Mouse (Mus musculus) midbrain, embryonic 13.5 days (tissue): ENCODE data around the gene 4930519P11Rik. TPM values are rescaled to one million over a fixed set of nuclear protein-coding genes. Genes with fewer than 3 reads are reported as not detected.

Experiments
- ATAC-seq: fragments of 200-750 bp; cut with Nextera tagmentation; 2 replicates; pipeline ENCODE4 v1.8.0; 2017; ENCODE audit warnings: mild to moderate bottlenecking, moderate TSS enrichment, moderate library complexity
- H3K27ac ChIP-seq: fragments of 300-500 bp; sonication (generic); 2 replicates; pipeline ENCODE4 v1.5.1; 2015; ENCODE audit warnings: inconsistent platforms, mild to moderate bottlenecking, moderate library complexity
- H3K27me3 ChIP-seq: fragments of 300-500 bp; sonication (generic); 2 replicates; pipeline ENCODE4 v1.6.1; 2015; ENCODE audit warnings: mild to moderate bottlenecking, inconsistent platforms
- H3K36me3 ChIP-seq: fragments of 300-500 bp; sonication (generic); 2 replicates; pipeline ENCODE4 v1.6.1; 2015; ENCODE audit warnings: mild to moderate bottlenecking, inconsistent platforms
- H3K4me1 ChIP-seq: fragments of 300-500 bp; sonication (generic); replicated peaks from 2 replicates; pipeline ENCODE4 v1.6.1; 2015; ENCODE audit warnings: inconsistent platforms
- H3K4me2 ChIP-seq: fragments of 300-500 bp; sonication (generic); replicated peaks from 2 replicates; pipeline ENCODE4 v1.6.1; 2015; ENCODE audit warnings: moderate library complexity, mild to moderate bottlenecking, inconsistent platforms
- H3K4me3 ChIP-seq: fragments of 300-500 bp; sonication (generic); replicated peaks from 2 replicates; pipeline ENCODE4 v1.5.1; 2015; ENCODE audit warnings: mild to moderate bottlenecking, inconsistent platforms
- H3K9ac ChIP-seq: fragments of 300-500 bp; sonication (generic); replicated peaks from 2 replicates; pipeline ENCODE4 v1.6.1; 2015; ENCODE audit warnings: mild to moderate bottlenecking, inconsistent platforms
- H3K9me3 ChIP-seq: fragments of 300-500 bp; sonication (generic); 2 replicates; pipeline ENCODE4 v1.6.1; 2016; ENCODE audit warnings: mild to moderate bottlenecking, inconsistent platforms
- WGBS: fragments of 180-500 bp; shearing (Covaris S2); methylation state at CpG from one replicate; pipeline ENCODE4 v1.1.7; 2015; 5-methylcytosine and 5-hydroxymethylcytosine counted together
- polyA plus RNA-seq: library from polyadenylated mRNA; unstranded; fragments of >200 nt; fragmentation: Nextera tagmentation; extraction: Ambion mirVana; gene quantifications from 2 replicates; pipeline ENCODE4 v1.2.1, GENCODE M21; 2015

The 4930519P11Rik gene
- polyA plus RNA-seq, 1 experiment from 2014 or later, result 0.96 TPM

GRCm38 (mm10) chr2:154646634-154647033 lies 33.4 kb upstream of the 4930519P11Rik start:
- H3K9me3 ChIP-seq, result no peaks in the 10 kb centered on the region
- WGBS, result 82% methylated on average over 5 of the region's 5 CpGs
- 0 out of 2 replicates have a peak, but pooled peaks cover 3% of the 10 kb centered on the region for H3K4me1 ChIP-seq
- ATAC-seq, result no peak
- H3K4me2 ChIP-seq, result no peak overlapping the region
- H3K9ac ChIP-seq, result no peak overlapping the region
- no peak overlapping the region for H3K27ac ChIP-seq
- H3K27me3 ChIP-seq, result no peaks in the 10 kb centered on the region
- peaks cover 47% of the 10 kb centered on the region for H3K36me3 ChIP-seq
- no peak overlapping the region for H3K4me3 ChIP-seq

GRCm38 (mm10) chr2:154642712-154643385 lies 29.6 kb upstream of the 4930519P11Rik start:
- H3K4me1 ChIP-seq, result no peaks in the 10 kb centered on the region
- H3K27me3 ChIP-seq, result no peaks in the 10 kb centered on the region
- H3K36me3 ChIP-seq, result peaks cover 73% of the 10 kb centered on the region
- no peak overlapping the region for H3K27ac ChIP-seq
- no peak for ATAC-seq
- 91% methylated on average over 6 of the region's 6 CpGs for WGBS
- H3K4me2 ChIP-seq, result no peak overlapping the region
- H3K9me3 ChIP-seq, result peaks cover 7% of the 10 kb centered on the region
- H3K4me3 ChIP-seq, result no peak overlapping the region
- H3K9ac ChIP-seq, result no peak overlapping the region

DNA sequence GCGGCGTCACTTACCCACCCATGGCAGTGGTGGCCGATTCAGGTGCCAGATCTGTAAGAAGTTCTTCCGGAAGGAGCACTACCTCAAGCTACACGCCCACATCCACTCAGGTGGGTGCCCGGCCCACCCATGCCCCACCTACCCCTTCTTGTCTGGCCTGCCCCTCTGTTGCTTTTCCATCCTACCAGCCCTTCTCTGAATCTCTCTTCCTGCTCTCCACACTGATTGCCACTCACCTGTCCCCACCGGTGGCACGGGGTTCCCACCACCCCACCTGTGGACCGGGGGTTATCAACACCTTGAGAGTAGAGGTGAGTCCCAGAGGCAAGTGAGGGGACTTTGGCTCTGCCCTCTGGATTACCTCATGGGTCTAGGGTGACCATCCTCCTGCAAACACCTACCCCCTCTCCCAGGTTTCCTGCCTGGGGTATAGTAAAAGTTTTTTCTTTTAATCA lies 28.8 kb upstream of the 4930519P11Rik start:
- no peak overlapping the region for H3K27ac ChIP-seq
- peaks cover 81% of the 10 kb centered on the region for H3K36me3 ChIP-seq
- H3K9ac ChIP-seq, result no peak overlapping the region
- WGBS, result 98% methylated on average over 9 of the region's 9 CpGs
- H3K4me2 ChIP-seq, result no peak overlapping the region
- ATAC-seq, result no peak
- H3K4me3 ChIP-seq, result no peak overlapping the region
- peaks cover 7% of the 10 kb centered on the region for H3K9me3 ChIP-seq
- no peaks in the 10 kb centered on the region for H3K27me3 ChIP-seq
- H3K4me1 ChIP-seq, result no peaks in the 10 kb centered on the region

GRCm38 (mm10) chr2:154641176-154641575 lies 27.9 kb upstream of the 4930519P11Rik start:
- H3K27me3 ChIP-seq, result no peaks in the 10 kb centered on the region
- 85% methylated on average over 8 of the region's 8 CpGs for WGBS
- no peak overlapping the region for H3K27ac ChIP-seq
- H3K4me3 ChIP-seq, result no peak overlapping the region
- ATAC-seq, result no peak
- H3K9ac ChIP-seq, result no peak overlapping the region
- peaks cover 83% of the 10 kb centered on the region for H3K36me3 ChIP-seq
- H3K4me2 ChIP-seq, result no peak overlapping the region
- no peaks in the 10 kb centered on the region for H3K4me1 ChIP-seq
- peaks cover 7% of the 10 kb centered on the region for H3K9me3 ChIP-seq

GRCm38 (mm10) chr2:154639115-154639514 lies 25.9 kb upstream of the 4930519P11Rik start:
- Histone ChIP-seq H3K36me3 (peaks cover 84% of the 10 kb centered on the region), H3K4me3 (no peak overlapping the region), H3K4me1 (no peaks in the 10 kb centered on the region), H3K9ac (no peak overlapping the region), H3K9me3 (peaks cover 7% of the 10 kb centered on the region), H3K27ac (no peak overlapping the region), H3K27me3 (no peaks in the 10 kb centered on the region), H3K4me2 (no peak overlapping the region)
- ATAC-seq, result no peak
- WGBS, result 95% methylated on average over 4 of the region's 4 CpGs

GRCm38 (mm10) chr2:154638521-154638920 lies 25.3 kb upstream of the 4930519P11Rik start:
- Histone ChIP-seq H3K9me3 (peaks cover 7% of the 10 kb centered on the region), H3K9ac (no peak overlapping the region), H3K4me1 (no peaks in the 10 kb centered on the region), H3K4me3 (no peak overlapping the region), H3K27me3 (no peaks in the 10 kb centered on the region), H3K27ac (no peak overlapping the region), H3K4me2 (no peak overlapping the region), H3K36me3 (peaks cover 82% of the 10 kb centered on the region)
- ATAC-seq, result no peak
- WGBS, result 98% methylated on average over 3 of the region's 3 CpGs

- WGBS, result 100% methylated on average over 2 of the region's 2 CpGs
- H3K4me3 ChIP-seq, result no peak overlapping the region
- no peak overlapping the region for H3K4me2 ChIP-seq
- no peak for ATAC-seq
- H3K9ac ChIP-seq, result no peak overlapping the region
- H3K36me3 ChIP-seq, result peaks cover 75% of the 10 kb centered on the region
- peaks cover 7% of the 10 kb centered on the region for H3K9me3 ChIP-seq
- no peaks in the 10 kb centered on the region for H3K4me1 ChIP-seq
- H3K27me3 ChIP-seq, result no peaks in the 10 kb centered on the region
- H3K27ac ChIP-seq, result no peak overlapping the region
These were observed 22.6 kb upstream of the 4930519P11Rik start for GRCm38 (mm10) chr2:154635826-154636225.

DNA sequence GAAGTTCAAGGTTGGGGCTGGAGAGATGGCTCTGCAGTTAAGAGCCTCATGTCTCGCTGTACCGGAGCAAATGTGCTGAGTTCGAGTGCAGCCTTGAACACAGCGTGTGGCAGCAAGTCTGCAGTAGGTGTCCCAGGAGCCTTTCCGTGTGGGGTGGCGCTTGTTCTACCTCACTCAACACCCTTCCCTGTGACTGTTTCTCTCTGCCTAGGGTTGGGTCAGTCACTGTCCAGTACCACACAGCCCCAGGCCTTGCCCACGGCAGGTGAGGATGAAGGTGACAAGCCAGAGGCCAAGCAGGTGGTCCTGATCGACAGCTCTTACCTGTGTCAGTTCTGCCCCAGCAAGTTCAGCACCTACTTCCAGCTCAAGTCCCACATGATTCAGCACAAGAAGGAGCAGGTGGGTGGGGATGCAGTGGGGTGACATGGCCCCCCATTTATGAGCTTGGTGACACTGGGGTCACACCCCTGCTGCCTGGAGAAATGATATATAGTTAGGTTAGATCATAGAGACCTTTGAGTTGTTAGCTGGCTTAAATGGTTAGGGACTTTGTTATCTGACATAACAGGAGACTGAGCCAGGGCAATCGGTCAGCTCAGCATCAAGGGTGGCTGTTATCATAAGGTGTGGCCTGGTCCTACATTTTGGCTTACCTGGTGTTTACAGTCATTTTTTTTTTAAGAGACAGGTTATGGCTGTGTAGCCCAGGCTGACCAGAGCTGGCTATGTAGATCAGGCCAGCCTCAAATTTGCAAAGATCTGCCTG lies 20.8 kb upstream of the 4930519P11Rik start:
- no peak overlapping the region for H3K9ac ChIP-seq
- WGBS, result 95% methylated on average over 9 of the region's 9 CpGs
- H3K27me3 ChIP-seq, result no peaks in the 10 kb centered on the region
- no peak overlapping the region for H3K4me3 ChIP-seq
- no peak for ATAC-seq
- peaks cover 7% of the 10 kb centered on the region for H3K9me3 ChIP-seq
- peaks cover 80% of the 10 kb centered on the region for H3K36me3 ChIP-seq
- no peak overlapping the region for H3K4me2 ChIP-seq
- no peaks in the 10 kb centered on the region for H3K4me1 ChIP-seq
- no peak overlapping the region for H3K27ac ChIP-seq

GRCm38 (mm10) chr2:154633039-154633742 lies 20.0 kb upstream of the 4930519P11Rik start:
- Histone ChIP-seq H3K27ac (no peak overlapping the region), H3K9ac (no peak overlapping the region), H3K9me3 (peaks cover 3% of the 10 kb centered on the region), H3K4me1 (no peaks in the 10 kb centered on the region), H3K4me2 (no peak overlapping the region), H3K27me3 (no peaks in the 10 kb centered on the region), H3K36me3 (peaks cover 80% of the 10 kb centered on the region), H3K4me3 (no peak overlapping the region)
- ATAC-seq, result no peak
- WGBS, result 86% methylated on average over 5 of the region's 5 CpGs

- ATAC-seq, result no peak
These were observed 19.1 kb upstream of the 4930519P11Rik start for GRCm38 (mm10) chr2:154632203-154632780.

DNA sequence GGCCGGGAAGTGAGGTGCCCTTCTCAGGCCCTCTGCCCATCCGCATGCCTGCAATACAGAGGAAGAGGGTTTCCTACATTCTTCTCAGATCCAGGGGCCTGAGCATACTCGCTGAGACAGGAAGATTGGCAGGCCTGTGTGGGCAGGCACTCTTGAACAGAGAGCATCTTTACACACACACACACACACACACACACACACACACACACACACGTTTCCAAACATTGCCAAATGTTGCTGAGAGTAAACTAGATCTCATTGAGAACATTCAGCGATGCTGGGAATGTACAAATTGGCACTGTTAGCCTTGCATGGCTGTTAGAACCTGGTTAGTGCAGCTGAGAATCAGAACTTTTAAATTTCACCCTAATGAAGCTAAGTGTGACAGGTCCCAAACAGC lies 17.3 kb upstream of the 4930519P11Rik start:
- Histone ChIP-seq H3K9me3 (no peaks in the 10 kb centered on the region), H3K4me3 (no peak overlapping the region), H3K9ac (no peak overlapping the region), H3K36me3 (peaks cover 75% of the 10 kb centered on the region), H3K4me2 (no peak overlapping the region), H3K27me3 (no peaks in the 10 kb centered on the region), H3K27ac (no peak overlapping the region), H3K4me1 (no peaks in the 10 kb centered on the region)
- ATAC-seq, result no peak
- WGBS, result 84% methylated on average over 5 of the region's 5 CpGs

More at GRCm38 (mm10) chr2:154632203-154632780, 19.1 kb upstream of the 4930519P11Rik start:
- no peaks in the 10 kb centered on the region for H3K27me3 ChIP-seq
- 91% methylated on average over 16 of the region's 16 CpGs for WGBS
- H3K4me2 ChIP-seq, result no peak overlapping the region
- H3K9ac ChIP-seq, result no peak overlapping the region
- H3K9me3 ChIP-seq, result no peaks in the 10 kb centered on the region
- no peak overlapping the region for H3K27ac ChIP-seq
- no peak overlapping the region for H3K4me3 ChIP-seq
- no peaks in the 10 kb centered on the region for H3K4me1 ChIP-seq
- H3K36me3 ChIP-seq, result peaks cover 78% of the 10 kb centered on the region

DNA sequence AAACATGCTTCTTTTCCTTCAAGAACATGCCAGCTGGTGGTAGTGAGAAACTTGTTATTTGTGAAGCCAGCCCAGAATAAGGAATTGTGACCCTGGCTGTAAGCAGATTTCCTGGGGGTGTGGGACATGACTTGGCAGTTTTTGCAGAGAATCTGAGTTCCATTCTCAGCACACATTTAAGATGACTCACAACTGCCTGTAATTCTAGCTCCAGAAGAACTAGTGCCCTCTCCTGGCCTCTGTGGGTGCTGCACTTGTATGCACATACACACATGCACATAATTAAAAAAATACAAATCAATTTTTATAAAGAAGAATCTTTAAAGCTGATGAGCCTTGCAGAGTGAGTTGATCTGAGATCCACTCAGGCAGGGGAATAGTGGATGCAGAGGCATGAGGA lies 10.9 kb upstream of the 4930519P11Rik start:
- peaks cover 6% of the 10 kb centered on the region; the same call in 1 of the 2 replicates for H3K9me3 ChIP-seq
- no peak overlapping the region for H3K9ac ChIP-seq
- no peaks in the 10 kb centered on the region for H3K4me1 ChIP-seq
- no peak overlapping the region for H3K27ac ChIP-seq
- no peak for ATAC-seq
- no peaks in the 10 kb centered on the region for H3K27me3 ChIP-seq
- no peak overlapping the region for H3K4me3 ChIP-seq
- H3K4me2 ChIP-seq, result no peak overlapping the region
- H3K36me3 ChIP-seq, result peaks cover 61% of the 10 kb centered on the region
